Mouse (Mus musculus) kidney, postnatal 14 days (tissue): ENCODE measurements around the gene Kcnip1.
A peak's percentile ranks its signal among the peaks of the same experiment; 100 is the strongest.

ENCODE experiments used
- DNase-seq: peaks from one replicate; pipeline ENCODE4 v3.0.0; 2022; ENCODE audit warnings: mixed read lengths

Kcnip1 gene

GRCm38 (mm10) chr11:33992938-33993337, at the start of gene Kcnip1:
Kcnip1 (minus strand) TSS chr11:33993152.
- no peak for DNase-seq

- no peak for DNase-seq
Measured at GRCm38 (mm10) chr11:34040061-34040460, 47.1 kb upstream of the Kcnip1 start.

DNA sequence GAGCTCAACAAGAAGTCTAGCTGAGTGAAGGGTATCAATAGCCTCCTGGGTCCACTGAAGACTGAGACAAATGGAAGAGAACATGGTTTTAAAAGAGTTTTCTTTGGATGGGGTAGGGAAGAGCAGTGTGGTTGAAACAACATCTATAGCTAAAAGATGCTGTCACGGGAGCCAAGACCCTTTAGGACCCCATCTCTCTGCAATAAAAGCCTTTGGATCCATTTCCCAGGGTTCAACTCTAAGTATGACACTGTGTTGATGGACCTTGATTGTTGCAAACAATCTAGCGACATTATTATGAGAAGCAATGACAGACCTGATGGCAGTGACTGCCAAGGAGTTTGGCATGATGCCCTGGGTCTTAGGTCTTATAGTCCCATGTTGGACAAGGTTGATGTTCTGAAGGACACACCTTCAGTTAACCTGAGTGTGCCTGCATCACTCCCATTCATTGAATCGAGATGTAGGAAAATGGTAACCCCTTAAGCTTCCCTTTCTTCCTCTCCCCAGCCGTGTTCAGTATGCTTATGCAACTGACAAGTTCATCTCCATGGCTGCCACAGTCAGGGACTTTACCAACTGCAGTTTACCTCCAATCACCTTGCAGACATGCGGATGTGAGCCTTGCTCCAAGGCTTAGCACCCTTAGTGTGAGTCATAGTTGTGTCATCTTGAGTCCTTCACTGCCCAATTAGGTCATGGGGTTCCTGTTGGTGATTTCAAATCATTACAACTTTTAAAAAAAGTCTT, 43.1 kb upstream of the Kcnip1 start:
- no peak for DNase-seq

DNA sequence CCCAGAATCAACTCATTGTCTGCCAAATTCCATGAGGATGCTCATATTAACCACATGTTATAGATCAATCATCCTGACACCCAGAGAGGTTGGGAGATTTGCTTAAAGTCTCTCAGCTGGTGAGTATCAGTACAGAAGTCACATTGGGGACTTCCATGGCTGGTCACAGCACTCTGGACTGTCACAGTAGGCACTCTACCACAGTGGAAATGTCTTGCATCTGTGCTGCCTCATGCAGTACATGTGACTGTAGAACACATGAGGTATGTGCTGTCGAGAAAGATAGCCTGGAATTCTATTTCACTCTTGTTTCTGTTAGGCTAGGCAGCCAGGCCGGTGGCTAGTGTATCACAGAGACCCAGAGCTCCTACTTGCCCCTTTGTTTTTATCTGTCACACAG, 41.8 kb upstream of the Kcnip1 start:
- DNase-seq = no peak

- no peak for DNase-seq
Measured at GRCm38 (mm10) chr11:34034008-34034505, 41.1 kb upstream of the Kcnip1 start.

DNA sequence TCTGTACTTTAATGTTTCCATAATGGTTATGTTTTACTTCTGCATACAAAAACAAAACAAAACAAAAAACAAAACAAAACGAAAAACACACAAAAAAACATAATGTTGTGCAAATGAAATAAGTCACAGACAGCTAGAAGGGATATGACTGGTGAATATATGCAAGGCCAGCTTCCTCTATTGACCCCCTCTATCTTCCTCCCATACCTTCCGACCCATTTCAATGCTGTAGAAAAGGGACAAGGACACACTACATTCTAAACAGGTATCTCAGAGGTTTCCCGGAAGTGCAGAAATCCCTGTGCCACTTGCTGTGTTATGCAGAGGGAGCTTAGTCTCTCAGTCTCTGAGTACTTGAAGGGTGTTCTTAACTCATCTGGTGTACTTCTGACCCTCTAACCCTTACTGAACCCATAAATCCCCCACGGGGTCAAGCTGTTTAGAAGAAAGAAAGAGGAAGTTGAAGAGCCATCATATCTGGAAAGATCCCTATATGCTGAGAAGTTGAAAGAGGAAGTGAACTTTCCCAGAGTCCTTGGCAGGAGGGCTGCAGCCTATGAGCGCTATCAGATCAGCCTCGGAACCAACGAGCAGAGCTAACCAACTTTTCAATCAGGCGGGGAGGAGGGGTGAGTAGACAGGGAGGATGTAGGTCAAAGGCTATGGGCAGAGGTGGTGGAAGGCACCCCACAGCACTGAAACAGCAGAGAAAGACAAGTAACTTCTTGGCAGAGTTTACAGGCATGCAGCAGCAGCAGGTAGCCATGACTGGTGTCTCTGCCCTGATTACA, 38.3 kb upstream of the Kcnip1 start:
- no peak for DNase-seq

DNA sequence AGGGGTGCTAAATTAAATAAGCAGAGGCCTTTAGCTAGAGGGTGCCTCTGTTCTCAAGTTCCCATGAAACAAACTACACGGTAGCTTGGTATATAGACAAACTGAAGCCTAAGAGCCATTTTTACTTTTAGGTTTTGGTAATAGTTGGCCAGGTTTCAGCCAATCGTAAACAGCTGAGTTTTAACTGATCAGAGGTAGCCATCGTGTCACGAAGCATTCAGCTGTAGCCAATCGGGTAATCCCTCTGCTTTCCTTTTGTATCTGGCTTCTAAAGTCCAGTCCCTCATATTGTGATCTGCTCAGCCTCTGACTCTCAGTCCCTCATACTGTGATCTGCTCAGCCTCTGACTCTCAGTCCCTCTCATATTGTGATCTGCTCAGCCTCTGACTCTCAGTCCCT, 36.7 kb upstream of the Kcnip1 start:
- DNase-seq = no peak

DNA sequence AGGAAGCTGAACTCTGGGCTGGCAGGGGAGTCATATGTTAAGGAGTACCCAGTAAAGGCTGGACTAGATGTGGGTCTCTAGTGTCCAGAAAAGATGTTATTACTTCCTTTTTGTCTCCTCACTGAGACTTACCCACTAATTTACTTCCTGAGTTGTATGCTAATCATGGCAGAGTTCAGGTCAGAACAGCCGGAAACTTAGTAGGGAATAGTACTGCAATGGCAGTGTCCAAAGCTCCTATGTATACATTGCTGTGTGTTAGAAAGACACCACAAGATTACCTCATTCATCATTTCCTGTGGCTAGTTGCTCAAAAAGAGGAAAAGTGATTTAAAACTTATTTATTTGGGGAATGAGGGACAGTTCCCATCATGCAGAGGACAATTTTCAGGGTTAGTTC, 32.1 kb upstream of the Kcnip1 start:
- no peak for DNase-seq

DNA sequence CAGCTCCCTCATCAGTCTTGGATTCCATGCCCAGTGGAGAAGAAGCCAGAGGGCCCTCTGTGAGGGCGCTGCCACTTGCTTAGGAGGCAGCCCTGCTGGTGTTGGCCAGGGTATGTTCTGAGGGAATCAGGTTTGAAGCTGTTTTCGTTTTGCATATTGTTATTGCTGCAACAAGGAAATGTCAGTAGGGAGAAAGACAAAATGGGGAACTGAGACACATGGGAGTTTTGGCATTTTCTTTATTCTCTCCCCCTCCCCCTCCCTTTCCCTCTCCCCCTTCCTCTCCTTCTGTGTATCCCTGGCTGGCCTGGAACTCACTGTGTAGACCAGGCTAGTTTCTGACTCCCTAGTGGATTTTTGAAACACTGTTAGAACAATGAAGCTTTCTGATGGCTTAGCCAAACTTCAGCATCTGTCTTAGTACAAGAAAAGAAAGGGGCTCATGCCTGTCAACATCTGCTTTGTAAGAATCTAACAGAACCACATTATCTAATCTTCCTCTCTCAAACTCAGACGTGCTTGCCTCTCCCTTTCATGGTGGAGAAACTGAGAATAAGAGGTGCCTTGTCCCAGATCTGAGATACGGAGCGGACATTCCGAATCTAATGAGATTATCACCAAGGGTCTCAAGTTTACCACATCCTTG, 19.2 kb upstream of the Kcnip1 start:
- DNase-seq = no peak

DNA sequence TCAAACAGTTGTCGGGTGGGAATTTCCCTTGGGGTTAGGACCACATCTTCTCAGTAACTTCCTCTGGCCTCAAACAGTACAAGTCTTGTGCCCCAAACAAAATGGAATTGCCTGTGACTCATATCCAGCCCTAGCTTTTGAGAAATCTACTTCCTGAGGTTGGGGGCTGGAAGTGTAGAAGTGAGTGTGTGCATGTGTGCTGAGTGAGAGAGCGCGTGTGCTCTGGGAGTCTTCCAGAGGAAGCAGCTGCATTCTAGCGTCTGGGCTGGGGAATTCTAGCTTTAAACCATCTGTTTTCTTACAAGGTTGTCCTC, 17.9 kb upstream of the Kcnip1 start:
- peak; percentile 36 for DNase-seq

DNA sequence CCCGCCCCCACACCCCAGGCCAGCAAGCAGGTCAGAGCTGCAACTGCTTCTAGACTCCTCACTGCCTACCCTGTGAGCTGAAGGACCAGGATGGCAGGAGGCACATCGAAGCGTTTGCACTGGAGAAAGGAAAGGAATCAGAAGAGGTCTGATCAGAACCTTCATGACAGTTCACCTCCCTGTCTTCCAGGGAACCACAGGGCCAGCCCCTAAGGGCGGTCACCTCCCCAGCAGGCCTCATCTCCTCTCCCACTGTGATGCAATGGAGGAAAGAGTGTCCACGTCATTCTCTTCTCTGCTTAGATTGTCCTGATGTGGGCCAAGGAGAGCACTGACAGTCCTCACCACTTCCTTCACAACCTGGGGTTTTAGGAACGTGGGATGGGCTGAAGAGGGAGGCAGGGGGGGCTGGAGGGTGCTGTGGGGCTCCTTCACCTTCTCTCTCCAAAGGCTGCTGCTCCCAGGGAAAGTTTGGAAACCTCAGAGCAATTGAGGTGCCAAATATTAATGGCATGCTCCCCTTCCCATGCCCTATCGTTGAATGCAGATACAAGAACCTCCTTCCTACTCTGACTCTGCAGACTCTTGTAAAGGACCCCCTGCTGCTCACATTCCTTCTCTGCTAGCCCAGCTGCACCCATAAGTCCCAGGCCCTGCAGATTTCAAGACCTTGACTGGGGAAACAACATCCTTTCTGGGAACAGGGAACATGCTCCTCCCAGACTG, 17.3 kb upstream of the Kcnip1 start:
- no peak for DNase-seq

- no peak for DNase-seq
Measured at GRCm38 (mm10) chr11:34009316-34010087, 16.6 kb upstream of the Kcnip1 start.

DNA sequence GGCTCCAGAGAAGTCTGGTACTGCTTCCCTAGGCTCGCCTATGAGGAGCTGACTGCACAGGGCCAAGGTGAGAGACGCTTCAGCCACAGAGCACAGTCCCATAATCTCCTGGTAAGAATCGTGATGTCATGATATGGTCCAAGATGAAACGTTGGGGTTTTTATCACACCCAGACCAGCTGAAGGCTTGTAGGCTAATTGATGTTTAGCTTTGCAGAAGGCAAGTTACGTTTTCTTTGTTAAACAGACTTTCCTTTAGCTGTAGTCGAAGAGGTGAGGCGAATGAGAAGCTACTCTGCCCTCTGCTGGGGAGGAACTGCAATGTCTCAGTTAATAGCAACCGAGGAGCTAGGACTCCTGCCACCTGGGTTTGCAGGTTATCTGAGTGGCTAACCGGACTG, 15.8 kb upstream of the Kcnip1 start:
- DNase-seq = peak; percentile 51

GRCm38 (mm10) chr11:34008214-34008613, 15.3 kb upstream of the Kcnip1 start:
- no peak for DNase-seq

- no peak for DNase-seq
Measured at GRCm38 (mm10) chr11:34007616-34008015, 14.7 kb upstream of the Kcnip1 start.

DNA sequence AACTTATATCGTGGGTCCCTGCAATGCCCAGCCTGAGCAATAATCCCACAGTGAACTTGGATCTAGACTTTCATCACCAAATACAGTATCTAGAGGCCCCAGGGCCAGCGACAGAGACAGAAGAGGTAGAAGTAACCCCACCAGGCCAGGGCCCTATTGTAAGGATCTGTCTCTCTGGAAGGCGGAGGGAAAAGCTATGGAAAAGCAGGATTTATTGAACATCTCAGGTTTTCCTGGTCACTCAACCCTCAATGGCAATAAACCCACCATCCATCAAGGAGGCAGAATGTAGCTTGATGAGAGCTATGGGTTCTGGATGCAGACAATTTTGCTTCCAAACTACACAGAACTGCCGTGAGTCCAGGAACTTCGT, 9.6 kb upstream of the Kcnip1 start:
- DNase-seq = no peak

- DNase-seq = peak; percentile 37
Measured at GRCm38 (mm10) chr11:34001938-34002592, 9.1 kb upstream of the Kcnip1 start.

DNA sequence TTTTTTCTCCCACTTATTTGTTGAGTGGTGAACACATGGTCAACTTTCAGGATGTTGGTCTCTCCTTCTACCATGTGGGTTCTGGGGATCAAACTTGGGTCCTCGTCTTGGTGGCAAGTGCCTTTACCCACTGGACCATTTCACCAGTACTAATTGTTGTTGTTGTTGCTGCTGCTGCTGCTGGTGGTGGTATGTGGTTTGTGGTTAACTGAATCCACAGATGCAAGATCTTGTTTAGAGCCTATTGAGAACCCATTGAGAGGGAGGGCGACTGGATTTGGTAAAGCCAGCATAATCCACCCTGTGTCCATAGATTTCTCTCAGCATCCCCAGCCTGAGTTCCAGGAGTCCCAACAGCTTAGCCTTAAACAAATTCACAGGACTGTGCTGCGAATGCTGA, 7.5 kb upstream of the Kcnip1 start:
- DNase-seq = no peak

DNA sequence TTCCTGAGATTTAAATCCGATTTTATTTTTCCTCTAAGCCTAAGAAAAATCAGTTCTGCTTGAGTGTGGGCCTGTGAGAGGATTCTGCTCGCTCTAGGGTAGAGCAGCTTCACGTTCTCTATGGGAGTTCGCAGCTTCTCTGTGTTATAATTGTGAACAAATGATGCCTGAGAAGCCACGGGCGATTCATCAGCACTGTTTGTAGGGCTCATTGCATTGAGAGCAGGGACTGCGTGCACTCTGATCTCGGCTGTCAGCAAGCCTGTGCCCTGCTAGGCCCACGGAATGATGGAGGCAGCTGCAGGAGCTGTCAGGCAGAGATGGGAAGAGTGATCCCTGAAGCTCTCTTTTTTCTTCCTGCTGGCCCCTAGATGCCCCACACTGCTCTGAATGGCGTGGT, 5.3 kb upstream of the Kcnip1 start:
- no peak for DNase-seq

- no peak for DNase-seq
Measured at GRCm38 (mm10) chr11:33993496-33993895, 544 bp upstream of the Kcnip1 start.

DNA sequence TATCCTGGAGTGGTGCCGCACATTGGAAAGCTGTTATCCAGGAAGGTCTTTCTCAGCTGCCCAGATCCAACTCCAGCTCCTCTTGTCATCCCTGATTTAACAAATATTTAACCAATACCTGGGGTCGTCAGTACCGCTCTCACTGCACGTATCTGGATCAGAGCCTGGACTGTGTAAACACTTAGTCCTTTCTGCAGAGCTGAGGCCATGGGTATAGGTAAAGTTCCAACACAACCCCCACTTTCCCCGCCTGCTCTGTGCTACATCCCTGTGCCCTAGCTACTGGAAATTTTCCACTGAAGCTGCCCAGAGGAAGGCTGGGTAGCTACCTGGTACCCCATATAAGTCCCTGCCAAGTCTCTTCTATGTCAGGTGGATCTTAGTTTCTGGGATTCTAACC, 3.0 kb downstream of the Kcnip1 start:
- DNase-seq = no peak

GRCm38 (mm10) chr11:33986525-33986924, 6.4 kb downstream of the Kcnip1 start:
- DNase-seq = no peak
